Mouse (Mus musculus): ENCODE measurements around the gene Cd300ld3. TPM values are rescaled to one million over a fixed set of nuclear protein-coding genes. Genes with fewer than 3 reads are reported as not detected.
A peak's percentile ranks its signal among the peaks of the same experiment; 100 is the strongest.

Gene Cd300ld3
- polyA plus RNA-seq, 1 experiment from 2014 or later: not detected

- Histone ChIP-seq H3K36me3 (ENCODE audit: insufficient read depth, low read length) (no peaks in the 10 kb centered on the region), H3K27ac (no peak overlapping the region), H3K4me1 (replicated peaks; ENCODE audit: insufficient read depth, low read length) (no peaks in the 10 kb centered on the region), H3K9ac (ENCODE audit: low read depth, low read length) (no peak overlapping the region), H3K9me3 (replicated peaks; ENCODE audit: low read length) (no peaks in the 10 kb centered on the region), H3K4me2 (ENCODE audit: low read length) (no peak overlapping the region), H3K27me3 (ENCODE audit: insufficient read depth, low read length) (no peaks in the 10 kb centered on the region), H3K4me3 (replicated peaks; ENCODE audit: low read depth, low read length) (no peak overlapping the region)
- no peak for TF ChIP-seq CTCF (IDR thresholded peaks at IDR 0.05; ENCODE audit: low read depth)
- no peak for ATAC-seq (replicated peaks; ENCODE audit: low FRiP score, low read depth)
- 42% methylated on average over 5 of the region's 5 CpGs for WGBS
- no peak for DNase-seq (ENCODE audit: low spot score)
Measured at GRCm38 (mm10) chr11:115075859-115076258, 27.6 kb upstream of the Cd300ld3 start.

GRCm38 (mm10) chr11:115075407-115075806 is 27.2 kb upstream of the Cd300ld3 start:
- DNase-seq (ENCODE audit: low spot score): no peak
- Histone ChIP-seq H3K9ac (ENCODE audit: low read depth, low read length) (no peak overlapping the region), H3K27me3 (ENCODE audit: insufficient read depth, low read length) (no peaks in the 10 kb centered on the region), H3K27ac (no peak overlapping the region), H3K4me1 (replicated peaks; ENCODE audit: insufficient read depth, low read length) (no peaks in the 10 kb centered on the region), H3K4me3 (replicated peaks; ENCODE audit: low read depth, low read length) (no peak overlapping the region), H3K9me3 (replicated peaks; ENCODE audit: low read length) (no peaks in the 10 kb centered on the region), H3K4me2 (ENCODE audit: low read length) (no peak overlapping the region), H3K36me3 (ENCODE audit: insufficient read depth, low read length) (no peaks in the 10 kb centered on the region)
- TF ChIP-seq CTCF (IDR thresholded peaks at IDR 0.05; ENCODE audit: low read depth): no peak
- 65% methylated on average over 7 of the region's 7 CpGs for WGBS
- no peak for ATAC-seq (replicated peaks; ENCODE audit: low FRiP score, low read depth)

GRCm38 (mm10) chr11:115073002-115073401 is 24.8 kb upstream of the Cd300ld3 start:
- TF ChIP-seq CTCF (IDR thresholded peaks at IDR 0.05; ENCODE audit: low read depth): no peak
- Histone ChIP-seq H3K27me3 (ENCODE audit: insufficient read depth, low read length) (no peaks in the 10 kb centered on the region), H3K27ac (no peak overlapping the region; the same call in 1 of the 2 replicates), H3K9me3 (replicated peaks; ENCODE audit: low read length) (no peaks in the 10 kb centered on the region), H3K4me2 (ENCODE audit: low read length) (no peak overlapping the region), H3K4me1 (replicated peaks; ENCODE audit: insufficient read depth, low read length) (no peaks in the 10 kb centered on the region), H3K4me3 (replicated peaks; ENCODE audit: low read depth, low read length) (no peak overlapping the region), H3K36me3 (ENCODE audit: insufficient read depth, low read length) (no peaks in the 10 kb centered on the region), H3K9ac (ENCODE audit: low read depth, low read length) (no peak overlapping the region)
- WGBS: 71% methylated on average over 5 of the region's 5 CpGs
- DNase-seq (ENCODE audit: low spot score): no peak
- no peak for ATAC-seq (replicated peaks; ENCODE audit: low FRiP score, low read depth)

GRCm38 (mm10) chr11:115071631-115072294 is 23.6 kb upstream of the Cd300ld3 start:
- ATAC-seq (replicated peaks; ENCODE audit: low FRiP score, low read depth) (peak; percentile 85), DNase-seq (ENCODE audit: low spot score) (peak; percentile 94)
- Histone ChIP-seq H3K9ac (ENCODE audit: low read depth, low read length) (no peak overlapping the region), H3K36me3 (ENCODE audit: insufficient read depth, low read length) (no peaks in the 10 kb centered on the region), H3K27me3 (ENCODE audit: insufficient read depth, low read length) (no peaks in the 10 kb centered on the region), H3K4me1 (replicated peaks; ENCODE audit: insufficient read depth, low read length) (no peaks in the 10 kb centered on the region), H3K9me3 (replicated peaks; ENCODE audit: low read length) (no peaks in the 10 kb centered on the region), H3K4me3 (replicated peaks; ENCODE audit: low read depth, low read length) (0 out of 2 replicates have a peak overlapping the region, but pooled peaks have one; percentile 6), H3K27ac (peak overlapping the region; percentile 62; the same call in 1 of the 2 replicates), H3K4me2 (ENCODE audit: low read length) (peak overlapping the region; percentile 30; the same call in 1 of the 2 replicates)
- WGBS: 5% methylated on average over 14 of the region's 14 CpGs
- TF ChIP-seq CTCF (IDR thresholded peaks at IDR 0.05; ENCODE audit: low read depth): peak; percentile 35

- 12% methylated on average over 9 of the region's 9 CpGs for whole genome bisulfite sequencing
- no peak overlapping the region for H3K9ac ChIP-seq (ENCODE audit: low read depth, low read length)
Measured at GRCm38 (mm10) chr11:115071015-115071551, 22.9 kb upstream of the Cd300ld3 start.

GRCm38 (mm10) chr11:115066768-115067167 is 18.6 kb upstream of the Cd300ld3 start:
- no peak overlapping the region for H3K4me2 ChIP-seq (ENCODE audit: low read length)
- DNase-seq (ENCODE audit: low spot score) (no peak), ATAC-seq (replicated peaks; ENCODE audit: low FRiP score, low read depth) (no peak)
- H3K4me1 ChIP-seq (replicated peaks; ENCODE audit: insufficient read depth, low read length): no peaks in the 10 kb centered on the region
- H3K36me3 ChIP-seq (ENCODE audit: insufficient read depth, low read length): no peaks in the 10 kb centered on the region
- WGBS: 67% methylated on average over 6 of the region's 6 CpGs
- no peak overlapping the region for H3K4me3 ChIP-seq (replicated peaks; ENCODE audit: low read depth, low read length)
- no peak overlapping the region for H3K27ac ChIP-seq
- no peaks in the 10 kb centered on the region for H3K9me3 ChIP-seq (replicated peaks; ENCODE audit: low read length)
- peak; percentile 16; the same call in 1 of the 2 replicates for TF ChIP-seq CTCF (IDR thresholded peaks at IDR 0.05; ENCODE audit: low read depth)
- H3K27me3 ChIP-seq (ENCODE audit: insufficient read depth, low read length): no peaks in the 10 kb centered on the region
- H3K9ac ChIP-seq (ENCODE audit: low read depth, low read length): no peak overlapping the region

More at GRCm38 (mm10) chr11:115071015-115071551, 22.9 kb upstream of the Cd300ld3 start:
- Histone ChIP-seq H3K36me3 (ENCODE audit: insufficient read depth, low read length) (no peaks in the 10 kb centered on the region), H3K4me1 (replicated peaks; ENCODE audit: insufficient read depth, low read length) (no peaks in the 10 kb centered on the region), H3K27me3 (ENCODE audit: insufficient read depth, low read length) (no peaks in the 10 kb centered on the region), H3K4me2 (ENCODE audit: low read length) (peak overlapping the region; percentile 30; the same call in 1 of the 2 replicates), H3K27ac (0 out of 2 replicates have a peak overlapping the region, but pooled peaks have one; percentile 43), H3K4me3 (replicated peaks; ENCODE audit: low read depth, low read length) (no peak overlapping the region), H3K9me3 (replicated peaks; ENCODE audit: low read length) (no peaks in the 10 kb centered on the region)
- TF ChIP-seq CTCF (IDR thresholded peaks at IDR 0.05; ENCODE audit: low read depth): no peak
- DNase-seq (ENCODE audit: low spot score): no peak
- no peak for ATAC-seq (replicated peaks; ENCODE audit: low FRiP score, low read depth)

All from kidney, postnatal 0 days (tissue).